Mouse (Mus musculus) forebrain, embryonic 15.5 days (tissue): ENCODE measurements at regions not wholly inside any gene's neighbourhood (a gene's known extent, or its start where the extent isn't known, plus 50 kb on each side); places are given as distances from the start of the nearest gene placed in this dataset.
"Not testable (repeated sequence)": the region's sequence is repeated elsewhere in the genome, so short reads cannot be mapped to it uniquely, and the experiment has no call there.

Source experiments
- ATAC-seq: fragments of 200-750 bp; cut with Nextera tagmentation; replicated peaks from 2 replicates; pipeline ENCODE4 v1.8.0; 2017; ENCODE audit warnings: mild to moderate bottlenecking, moderate TSS enrichment, moderate library complexity
- H3K27ac ChIP-seq: fragments of 300-500 bp; sonication (generic); replicated peaks from 2 replicates; pipeline ENCODE4 v1.5.1; 2015; ENCODE audit warnings: mild to moderate bottlenecking, inconsistent platforms
- H3K27me3 ChIP-seq: fragments of 300-500 bp; sonication (generic); 2 replicates; pipeline ENCODE4 v1.6.1; 2015; ENCODE audit warnings: inconsistent platforms
- H3K36me3 ChIP-seq: fragments of 300-500 bp; sonication (generic); 2 replicates; pipeline ENCODE4 v1.6.1; 2015; ENCODE audit warnings: mild to moderate bottlenecking, inconsistent platforms
- H3K4me1 ChIP-seq: fragments of 300-500 bp; sonication (generic); 2 replicates; pipeline ENCODE4 v1.6.1; 2015; ENCODE audit warnings: inconsistent platforms
- H3K4me2 ChIP-seq: fragments of 300-500 bp; sonication (generic); replicated peaks from 2 replicates; pipeline ENCODE4 v1.6.1; 2015; ENCODE audit warnings: mild to moderate bottlenecking, inconsistent platforms
- H3K4me3 ChIP-seq: fragments of 300-500 bp; sonication (generic); 2 replicates; pipeline ENCODE4 v1.5.1; 2015; ENCODE audit warnings: mild to moderate bottlenecking, inconsistent platforms
- H3K9ac ChIP-seq: fragments of 300-500 bp; sonication (generic); replicated peaks from 2 replicates; pipeline ENCODE4 v1.6.1; 2015; ENCODE audit warnings: mild to moderate bottlenecking, inconsistent platforms
- H3K9me3 ChIP-seq: fragments of 300-500 bp; sonication (generic); 2 replicates; pipeline ENCODE4 v1.6.1; 2016; ENCODE audit warnings: inconsistent platforms
- WGBS: fragments of 180-500 bp; shearing (Covaris S2); methylation state at CpG from one replicate; pipeline ENCODE4 v1.1.7; 2015; ENCODE audit warnings: mixed read lengths; 5-methylcytosine and 5-hydroxymethylcytosine counted together

GRCm38 (mm10) chr8:7323067-7323675 is 1337.9 kb downstream of the Efnb2 start:
- Histone ChIP-seq H3K9ac (no peak overlapping the region), H3K9me3 (no peaks in the 10 kb centered on the region), H3K4me2 (no peak overlapping the region), H3K27me3 (no peaks in the 10 kb centered on the region), H3K36me3 (no peaks in the 10 kb centered on the region), H3K4me1 (peaks cover 9% of the 10 kb centered on the region; the same call in 1 of the 2 replicates), H3K27ac (no peak overlapping the region), H3K4me3 (no peak overlapping the region)
- no peak for ATAC-seq
- WGBS, result 35% methylated on average over 3 of the region's 3 CpGs

- 13% methylated on average over 12 of the region's 12 CpGs for WGBS
- Histone ChIP-seq H3K9me3 (no peaks in the 10 kb centered on the region), H3K4me3 (no peak overlapping the region), H3K27ac (no peak overlapping the region), H3K9ac (no peak overlapping the region), H3K4me1 (peaks cover 9% of the 10 kb centered on the region; the same call in 1 of the 2 replicates), H3K4me2 (no peak overlapping the region), H3K27me3 (no peaks in the 10 kb centered on the region), H3K36me3 (no peaks in the 10 kb centered on the region)
- ATAC-seq, result peak; percentile 48
Measured at GRCm38 (mm10) chr8:7322376-7323066, 1338.5 kb downstream of the Efnb2 start.

GRCm38 (mm10) chr8:7316806-7317355 is 1344.2 kb downstream of the Efnb2 start:
- Histone ChIP-seq H3K4me1 (no peaks in the 10 kb centered on the region), H3K4me3 (no peak overlapping the region), H3K4me2 (no peak overlapping the region), H3K27ac (no peak overlapping the region), H3K9me3 (no peaks in the 10 kb centered on the region), H3K9ac (no peak overlapping the region), H3K36me3 (no peaks in the 10 kb centered on the region), H3K27me3 (no peaks in the 10 kb centered on the region)
- ATAC-seq, result no peak
- 32% methylated on average over 4 of the region's 4 CpGs for WGBS

- WGBS, result 90% methylated on average over 2 of the region's 2 CpGs
- Histone ChIP-seq H3K9me3 (no peaks in the 10 kb centered on the region), H3K9ac (no peak overlapping the region), H3K4me1 (no peaks in the 10 kb centered on the region), H3K36me3 (no peaks in the 10 kb centered on the region), H3K4me2 (no peak overlapping the region), H3K27me3 (no peaks in the 10 kb centered on the region), H3K4me3 (no peak overlapping the region), H3K27ac (no peak overlapping the region)
- ATAC-seq, result no peak
Measured at GRCm38 (mm10) chr8:7309239-7309638, 1351.8 kb downstream of the Efnb2 start.

GRCm38 (mm10) chr8:7289361-7289760 is 1371.7 kb downstream of the Efnb2 start:
- WGBS, result 18% methylated on average over 7 of the region's 7 CpGs
- 0 out of 2 replicates have a peak, but pooled peaks have one; percentile 41 for ATAC-seq
- no peak overlapping the region for H3K4me3 ChIP-seq

GRCm38 (mm10) chr8:7286581-7286980 is 1374.5 kb downstream of the Efnb2 start:
- ATAC-seq, result no peak
- WGBS, result 98% methylated on average over 1 of the region's 1 CpGs

More at GRCm38 (mm10) chr8:7289361-7289760, 1371.7 kb downstream of the Efnb2 start:
- no peak overlapping the region for H3K9ac ChIP-seq
- no peaks in the 10 kb centered on the region for H3K27me3 ChIP-seq
- H3K4me1 ChIP-seq, result peaks cover 7% of the 10 kb centered on the region
- no peak overlapping the region for H3K27ac ChIP-seq
- no peaks in the 10 kb centered on the region for H3K9me3 ChIP-seq
- no peak overlapping the region for H3K4me2 ChIP-seq
- no peaks in the 10 kb centered on the region for H3K36me3 ChIP-seq

GRCm38 (mm10) chr8:7267406-7267805 is 1393.6 kb downstream of the Efnb2 start:
- Histone ChIP-seq H3K36me3 (no peaks in the 10 kb centered on the region), H3K9ac (no peak overlapping the region), H3K27ac (0 out of 2 replicates have a peak overlapping the region, but pooled peaks have one; percentile 27), H3K9me3 (no peaks in the 10 kb centered on the region), H3K27me3 (no peaks in the 10 kb centered on the region), H3K4me2 (no peak overlapping the region), H3K4me1 (no peaks in the 10 kb centered on the region), H3K4me3 (no peak overlapping the region)
- 48% methylated on average over 3 of the region's 3 CpGs for WGBS
- ATAC-seq, result peak; percentile 66; the same call in 1 of the 2 replicates

More at GRCm38 (mm10) chr8:7286581-7286980, 1374.5 kb downstream of the Efnb2 start:
- H3K4me3 ChIP-seq, result no peak overlapping the region
- H3K27ac ChIP-seq, result no peak overlapping the region
- H3K4me2 ChIP-seq, result no peak overlapping the region
- no peaks in the 10 kb centered on the region for H3K36me3 ChIP-seq
- no peaks in the 10 kb centered on the region for H3K27me3 ChIP-seq
- H3K9ac ChIP-seq, result no peak overlapping the region
- no peaks in the 10 kb centered on the region for H3K9me3 ChIP-seq
- peaks cover 7% of the 10 kb centered on the region for H3K4me1 ChIP-seq

- H3K27ac ChIP-seq, H3K9ac ChIP-seq, H3K4me3 ChIP-seq, H3K27me3 ChIP-seq, H3K36me3 ChIP-seq, ATAC-seq, H3K9me3 ChIP-seq, H3K4me2 ChIP-seq, H3K4me1 ChIP-seq: not testable (repeated sequence)
- 92% methylated on average over 9 of the region's 9 CpGs for WGBS
Measured at GRCm38 (mm10) chr8:7254336-7254735, 1406.7 kb downstream of the Efnb2 start.

GRCm38 (mm10) chr8:7240321-7240720 is 1420.7 kb downstream of the Efnb2 start:
- no peak for ATAC-seq

GRCm38 (mm10) chr8:7234006-7234405 is 1427.0 kb downstream of the Efnb2 start:
- Histone ChIP-seq H3K27ac (no peak overlapping the region), H3K9ac (no peak overlapping the region), H3K36me3 (no peaks in the 10 kb centered on the region), H3K9me3 (no peaks in the 10 kb centered on the region), H3K4me3 (no peak overlapping the region), H3K4me1 (no peaks in the 10 kb centered on the region), H3K4me2 (no peak overlapping the region), H3K27me3 (no peaks in the 10 kb centered on the region)
- no peak for ATAC-seq
- 68% methylated on average over 3 of the region's 3 CpGs for WGBS

More at GRCm38 (mm10) chr8:7240321-7240720, 1420.7 kb downstream of the Efnb2 start:
- WGBS, result 91% methylated on average over 1 of the region's 1 CpGs
- Histone ChIP-seq H3K9ac (no peak overlapping the region), H3K36me3 (no peaks in the 10 kb centered on the region), H3K9me3 (no peaks in the 10 kb centered on the region), H3K4me1 (no peaks in the 10 kb centered on the region), H3K4me3 (no peak overlapping the region), H3K27ac (no peak overlapping the region), H3K27me3 (no peaks in the 10 kb centered on the region), H3K4me2 (no peak overlapping the region)

GRCm38 (mm10) chr8:7219300-7219699 is 1441.7 kb downstream of the Efnb2 start:
- H3K4me1 ChIP-seq, result no peaks in the 10 kb centered on the region
- H3K27ac ChIP-seq, result 0 out of 2 replicates have a peak overlapping the region, but pooled peaks have one; percentile 37
- no peak for ATAC-seq
- WGBS, result 64% methylated on average over 3 of the region's 3 CpGs
- H3K27me3 ChIP-seq, result no peaks in the 10 kb centered on the region
- no peaks in the 10 kb centered on the region for H3K36me3 ChIP-seq
- no peak overlapping the region for H3K4me2 ChIP-seq
- no peaks in the 10 kb centered on the region for H3K9me3 ChIP-seq
- no peak overlapping the region for H3K9ac ChIP-seq
- H3K4me3 ChIP-seq, result no peak overlapping the region

- 42% methylated on average over 3 of the region's 3 CpGs for WGBS
- Histone ChIP-seq H3K36me3 (no peaks in the 10 kb centered on the region), H3K4me3 (no peak overlapping the region), H3K9me3 (no peaks in the 10 kb centered on the region), H3K27me3 (no peaks in the 10 kb centered on the region), H3K4me1 (no peaks in the 10 kb centered on the region), H3K9ac (no peak overlapping the region), H3K27ac (no peak overlapping the region), H3K4me2 (no peak overlapping the region)
- ATAC-seq, result no peak
Measured at GRCm38 (mm10) chr8:7207178-7207577, 1453.9 kb downstream of the Efnb2 start.
